8 mouse cellular contexts compared by ENCODE assay signal in genomic region chr6:145120787-145121589, GRCm38 (mm10).
DNase-seq lines count a peak whose midpoint lies in the region.

No protein-coding gene starts in this region.

- DNase-seq in embryo, embryonic 10.5 days (ENCODE audit: low spot score): peak; percentile 24
- DNase-seq in embryo, embryonic 9.5 days (ENCODE audit: extremely low spot score): no peak
- peak; percentile 32 to 38 for DNase-seq in spleen, postnatal 10 days (ENCODE audit: low spot score in 2 of 2)
- no peak for DNase-seq in spleen, adult 18-20 months
- DNase-seq in induced T-regulatory cell, adult 2 months (ENCODE audit: low read depth): peak; percentile 84
- peak; percentile 55 to 56 for DNase-seq in spleen, postnatal 36 days (ENCODE audit: low spot score in 2 of 2)
- no peak for DNase-seq in frontal cortex, postnatal 14 days (ENCODE audit: low spot score in 2 of 2)
- DNase-seq in frontal cortex, postnatal 10 days (ENCODE audit: low spot score in 2 of 2): no peak

Comparison
In these comparisons a context has a peak if more than half of its experiments do, and no peak if none do; other contexts are left out.
1. DNase-seq: peak in embryo, embryonic 10.5 days (single experiment), spleen, postnatal 10 days (2 of 2), induced T-regulatory cell, adult 2 months (single experiment) and spleen, postnatal 36 days (2 of 2); none in embryo, embryonic 9.5 days (single experiment), spleen, adult 18-20 months (0 of 2), frontal cortex, postnatal 14 days (0 of 2) and frontal cortex, postnatal 10 days (0 of 2).